Mouse (Mus musculus): ENCODE results near the gene Gal3st2b.
"Not testable (repeated sequence)": the region's sequence is repeated elsewhere in the genome, so short reads cannot be mapped to it uniquely, and the experiment has no call there.

DNA sequence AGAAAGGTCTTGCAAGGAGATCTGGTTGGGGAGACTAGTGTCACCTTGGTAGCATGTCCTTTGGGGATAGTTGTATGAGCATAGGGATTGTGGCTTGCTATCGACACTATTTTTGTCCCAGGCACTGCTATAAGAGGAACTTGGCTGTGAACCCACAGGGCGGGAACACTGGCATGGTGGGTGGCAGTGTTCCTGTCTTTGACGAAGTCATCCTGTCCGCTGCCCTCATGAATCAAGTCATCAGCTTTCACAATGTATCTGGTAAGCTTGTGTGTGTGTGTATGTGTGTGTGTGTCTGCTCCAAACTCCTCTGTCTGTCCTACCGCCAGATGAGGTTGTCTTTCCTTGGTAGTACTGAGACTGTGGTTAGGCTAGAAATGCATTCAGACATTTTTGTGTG, 11.4 kb upstream of the Gal3st2b start:
- TF ChIP-seq CTCF (IDR thresholded peaks at IDR 0.05; ENCODE audit: low read depth, low read length); POLR2A (IDR thresholded peaks at IDR 0.05; ENCODE audit: insufficient read depth, low read length): not testable (repeated sequence)
